Mouse (Mus musculus) lung, embryonic 14.5 days (tissue): ENCODE results near the gene Hcfc1r1. TPM values are rescaled to one million over a fixed set of nuclear protein-coding genes. Genes with fewer than 3 reads are reported as not detected.

Source experiments
- ATAC-seq: fragments of 200-750 bp; cut with Nextera tagmentation; 2 replicates; pipeline ENCODE4 v1.8.0; 2017; ENCODE audit warnings: mild to moderate bottlenecking, moderate TSS enrichment, moderate library complexity; ENCODE audit not compliant: insufficient read depth
- DNase-seq: peaks from one replicate; pipeline ENCODE4 v3.0.0-alpha.2; 2015
- H3K27ac ChIP-seq: fragments of 300-500 bp; sonication (generic); 2 replicates; pipeline ENCODE4 v1.5.1; 2014; ENCODE audit warnings: low read depth, mild to moderate bottlenecking, moderate library complexity
- H3K27me3 ChIP-seq: fragments of 300-500 bp; sonication (generic); 2 replicates; pipeline ENCODE4 v1.6.1; 2014; ENCODE audit warnings: low read length, control low read depth; ENCODE audit not compliant: insufficient read depth
- H3K36me3 ChIP-seq: fragments of 300-500 bp; sonication (generic); 2 replicates; pipeline ENCODE4 v1.6.1; 2014; ENCODE audit warnings: control low read depth; ENCODE audit not compliant: insufficient read depth
- H3K4me1 ChIP-seq: fragments of 300-500 bp; sonication (generic); 2 replicates; pipeline ENCODE4 v1.6.1; 2014; ENCODE audit warnings: antibody characterized with exemption, control low read depth; ENCODE audit not compliant: insufficient read depth
- H3K4me2 ChIP-seq: fragments of 300-500 bp; sonication (generic); 2 replicates; pipeline ENCODE4 v1.6.1; 2014; ENCODE audit warnings: mild to moderate bottlenecking
- H3K4me3 ChIP-seq: fragments of 300-500 bp; sonication (generic); 2 replicates; pipeline ENCODE4 v1.5.1; 2014; ENCODE audit warnings: low read depth, low read length
- H3K9ac ChIP-seq: fragments of 300-500 bp; sonication (generic); 2 replicates; pipeline ENCODE4 v1.6.1; 2014
- H3K9me3 ChIP-seq: fragments of 300-500 bp; sonication (generic); 2 replicates; pipeline ENCODE4 v1.6.1; 2016; ENCODE audit warnings: low read depth, low read length, control low read depth
- CTCF ChIP-seq: IDR thresholded peaks from 2 replicates; pipeline ENCODE4 v1.5.1; 2016; ENCODE audit warnings: antibody characterized with exemption, low read depth
- WGBS: fragments of 180-500 bp; shearing (Covaris S2); extraction: QIAGEN DNeasy Blood & Tissue Kit; methylation state at CpG from one replicate; pipeline ENCODE4 v1.1.7; 2014; 5-methylcytosine and 5-hydroxymethylcytosine counted together
- polyA plus RNA-seq: library from polyadenylated mRNA; unstranded; fragments of >200 nt; fragmentation: Nextera tagmentation; extraction: Ambion mirVana; gene quantifications from 2 replicates; pipeline ENCODE4 v1.2.1, GENCODE M21; 2014

Gene Hcfc1r1
- polyA plus RNA-seq, 1 experiment from 2014 or later, result 63.8 TPM

GRCm38 (mm10) chr17:23719455-23719854, 46.1 kb downstream of the Hcfc1r1 start:
- no peak for DNase-seq
- H3K4me1 ChIP-seq, result no peaks in the 10 kb centered on the region
- no peak overlapping the region for H3K9ac ChIP-seq
- TF ChIP-seq CTCF, result no peak
- ATAC-seq, result no peak
- 25% methylated on average over 1 of the region's 1 CpGs for WGBS
- no peaks in the 10 kb centered on the region for H3K9me3 ChIP-seq
- no peaks in the 10 kb centered on the region for H3K36me3 ChIP-seq
- H3K4me2 ChIP-seq, result no peak overlapping the region
- no peaks in the 10 kb centered on the region for H3K27me3 ChIP-seq
- no peak overlapping the region for H3K4me3 ChIP-seq
- no peak overlapping the region for H3K27ac ChIP-seq

GRCm38 (mm10) chr17:23721886-23722285, 48.5 kb downstream of the Hcfc1r1 start:
- Histone ChIP-seq H3K27me3 (no peaks in the 10 kb centered on the region), H3K4me3 (no peak overlapping the region), H3K36me3 (no peaks in the 10 kb centered on the region), H3K4me1 (no peaks in the 10 kb centered on the region), H3K9me3 (no peaks in the 10 kb centered on the region), H3K9ac (no peak overlapping the region), H3K4me2 (no peak overlapping the region), H3K27ac (no peak overlapping the region)
- no peak for TF ChIP-seq CTCF
- DNase-seq (no peak), ATAC-seq (no peak)
- 78% methylated on average over 2 of the region's 2 CpGs for WGBS

- DNase-seq (no peak), ATAC-seq (no peak)
- Histone ChIP-seq H3K4me2 (no peak within 1 kb of the TSS), H3K36me3 (no peaks in the 10 kb centered on the region), H3K27ac (no peak within 1 kb of the TSS), H3K4me1 (no peaks in the 10 kb centered on the region), H3K27me3 (no peaks in the 10 kb centered on the region), H3K9ac (no peak within 1 kb of the TSS), H3K4me3 (no peak within 1 kb of the TSS), H3K9me3 (no peaks in the 10 kb centered on the region)
- TF ChIP-seq CTCF, result no peak
- WGBS, result 39% methylated on average over 7 of the region's 7 CpGs
Observed at GRCm38 (mm10) chr17:23722376-23723125, 49.2 kb downstream of the Hcfc1r1 start, which contains the start of gene 1520401A03Rik. 1520401A03Rik (minus strand) TSS chr17:23722783.

Other genes with a start within 250 kb of the Hcfc1r1 start
- gene Vmn2r117, start 193.9 kb upstream of the Hcfc1r1 start, polyA plus RNA-seq, result not detected in 2 replicates
- gene Zfp213, start 109.4 kb upstream of the Hcfc1r1 start, polyA plus RNA-seq, result 21.8 and 24.7 TPM in 2 replicates
- gene Zfp13, start 74.1 kb upstream of the Hcfc1r1 start, polyA plus RNA-seq, result 12.3 and 15.6 TPM in 2 replicates
- 0.53 and 0.74 TPM in 2 replicates for gene Zscan10, start 72.7 kb upstream of the Hcfc1r1 start, polyA plus RNA-seq
- 0.31 and 0.86 TPM in 2 replicates for gene Mmp25, start 28.3 kb upstream of the Hcfc1r1 start, polyA plus RNA-seq
- 1.3 and 1.9 TPM in 2 replicates for gene Bicdl2, start 13.1 kb upstream of the Hcfc1r1 start, polyA plus RNA-seq
- gene Thoc6, start 286 bp downstream of the Hcfc1r1 start, polyA plus RNA-seq, result 47.4 and 49.6 TPM in 2 replicates
- 21.6 and 24.0 TPM in 2 replicates for gene Tnfrsf12a, start 3.9 kb downstream of the Hcfc1r1 start, polyA plus RNA-seq
- 207 and 219 TPM in 2 replicates for gene Cldn6, start 5.7 kb downstream of the Hcfc1r1 start, polyA plus RNA-seq
- 5.1 and 6.2 TPM in 2 replicates for gene Cldn9, start 10.4 kb downstream of the Hcfc1r1 start, polyA plus RNA-seq
- gene 1520401A03Rik, start 49.2 kb downstream of the Hcfc1r1 start, polyA plus RNA-seq, result 0.17 TPM in 1 of 2 replicates, not detected in the other
- 68.4 and 79.0 TPM in 2 replicates for gene Pkmyt1, start 52.7 kb downstream of the Hcfc1r1 start, polyA plus RNA-seq
- gene Paqr4, start 67.3 kb downstream of the Hcfc1r1 start, polyA plus RNA-seq, result 35.8 TPM in 2 replicates
- gene Kremen2, start 72.2 kb downstream of the Hcfc1r1 start, polyA plus RNA-seq, result not detected in 2 replicates
- gene Flywch1, start 98.0 kb downstream of the Hcfc1r1 start, polyA plus RNA-seq, result 64.9 and 73.4 TPM in 2 replicates
- gene Flywch2, start 112.5 kb downstream of the Hcfc1r1 start, polyA plus RNA-seq, result 28.4 and 29.3 TPM in 2 replicates
- gene Srrm2, start 116.9 kb downstream of the Hcfc1r1 start, polyA plus RNA-seq, result 429 and 491 TPM in 2 replicates
- gene Elob, start 155.5 kb downstream of the Hcfc1r1 start, polyA plus RNA-seq, result 1,057 and 1,075 TPM in 2 replicates
- not detected in 2 replicates for gene Prss33, start 162.5 kb downstream of the Hcfc1r1 start, polyA plus RNA-seq
- not detected in 2 replicates for gene Prss32, start 170.3 kb downstream of the Hcfc1r1 start, polyA plus RNA-seq
- gene Prss41, start 170.6 kb downstream of the Hcfc1r1 start, polyA plus RNA-seq, result 1.0 and 1.4 TPM in 2 replicates
- not detected in 2 replicates for gene Prss21, start 194.5 kb downstream of the Hcfc1r1 start, polyA plus RNA-seq
- 1.0 TPM in 1 of 2 replicates, not detected in the other for gene Dcpp1, start 207.3 kb downstream of the Hcfc1r1 start, polyA plus RNA-seq
- not detected in 2 replicates for gene Dcpp2, start 207.3 kb downstream of the Hcfc1r1 start, polyA plus RNA-seq
- gene Dcpp3, start 243.9 kb downstream of the Hcfc1r1 start, polyA plus RNA-seq, result 2.2 TPM in 2 replicates